Mouse (Mus musculus) intestine, embryonic 14.5 days (tissue): ENCODE results near the gene Tmem101. TPM values are rescaled to one million over a fixed set of nuclear protein-coding genes. Genes with fewer than 3 reads are reported as not detected.

Source experiments
- ATAC-seq: fragments of 200-750 bp; cut with Nextera tagmentation; replicated peaks from 2 replicates; pipeline ENCODE4 v1.8.0; 2017; ENCODE audit warnings: low read depth, moderate number of reproducible peaks, moderate TSS enrichment, moderate library complexity; ENCODE audit not compliant: low FRiP score, low TSS enrichment
- DNase-seq: peaks from one replicate; pipeline ENCODE4 v3.0.0-alpha.2; 2018; ENCODE audit warnings: low spot score
- H3K27ac ChIP-seq: fragments of 300-500 bp; sonication (generic); 2 replicates; pipeline ENCODE4 v1.5.1; 2014; ENCODE audit warnings: low read depth, mild to moderate bottlenecking, control low read depth
- H3K27me3 ChIP-seq: fragments of 300-500 bp; sonication (generic); replicated peaks from 2 replicates; pipeline ENCODE4 v1.6.1; 2014; ENCODE audit warnings: low read length, control low read depth; ENCODE audit not compliant: control insufficient read depth, insufficient read depth
- H3K36me3 ChIP-seq: fragments of 300-500 bp; sonication (generic); 2 replicates; pipeline ENCODE4 v1.6.1; 2014; ENCODE audit warnings: low read length, control low read depth; ENCODE audit not compliant: control insufficient read depth, insufficient read depth
- H3K4me1 ChIP-seq: fragments of 300-500 bp; sonication (generic); replicated peaks from 2 replicates; pipeline ENCODE4 v1.6.1; 2014; ENCODE audit warnings: low read length, control low read depth, mixed read lengths; ENCODE audit not compliant: control insufficient read depth, insufficient read depth
- H3K4me2 ChIP-seq: fragments of 300-500 bp; sonication (generic); 2 replicates; pipeline ENCODE4 v1.6.1; 2014; ENCODE audit warnings: low read length
- H3K4me3 ChIP-seq: fragments of 300-500 bp; sonication (generic); 2 replicates; pipeline ENCODE4 v1.5.1; 2014; ENCODE audit warnings: low read depth, low read length, control low read depth, mixed read lengths
- H3K9ac ChIP-seq: fragments of 300-500 bp; sonication (generic); 2 replicates; pipeline ENCODE4 v1.6.1; 2014; ENCODE audit warnings: mild to moderate bottlenecking, low read length
- H3K9me3 ChIP-seq: fragments of 300-500 bp; sonication (generic); 2 replicates; pipeline ENCODE4 v1.6.1; 2016; ENCODE audit warnings: low read length, control low read depth; ENCODE audit not compliant: control insufficient read depth
- WGBS: fragments of 180-500 bp; shearing (Covaris S2); extraction: QIAGEN DNeasy Blood & Tissue Kit; methylation state at CpG from one replicate; pipeline ENCODE4 v1.1.7; 2014; 5-methylcytosine and 5-hydroxymethylcytosine counted together
- polyA plus RNA-seq: library from polyadenylated mRNA; unstranded; fragments of >200 nt; fragmentation: Nextera tagmentation; extraction: Ambion mirVana; gene quantifications from 2 replicates; pipeline ENCODE4 v1.2.1, GENCODE M21; 2014

Tmem101 gene
- 22.6 and 27.1 TPM in 2 replicates for polyA plus RNA-seq

- Histone ChIP-seq H3K9me3 (no peaks in the 10 kb centered on the region), H3K27ac (peak within 1 kb of the TSS; percentile 58; the same call in 1 of the 2 replicates), H3K4me2 (peak within 1 kb of the TSS; percentile 81), H3K4me3 (peak within 1 kb of the TSS; percentile 58), H3K36me3 (peaks cover 28% of the 10 kb centered on the region), H3K9ac (peak within 1 kb of the TSS; percentile 49), H3K4me1 (0 out of 2 replicates have a peak, but pooled peaks cover 8% of the 10 kb centered on the region), H3K27me3 (no peaks in the 10 kb centered on the region)
- DNase-seq (peak; percentile 93), ATAC-seq (peak; percentile 71)
- WGBS, result under 1% methylated on average over 37 of the region's 37 CpGs
Measured at GRCm38 (mm10) chr11:102156039-102156785, at the start of gene Tmem101. Tmem101 (minus strand) TSS chr11:102156404.

- H3K4me1 ChIP-seq, result no peaks in the 10 kb centered on the region
- 76% methylated on average over 12 of the region's 12 CpGs for WGBS
- ATAC-seq (no peak), DNase-seq (no peak)
- no peak overlapping the region for H3K9ac ChIP-seq
- H3K36me3 ChIP-seq, result peaks cover 95% of the 10 kb centered on the region
- H3K4me2 ChIP-seq, result no peak overlapping the region
- H3K4me3 ChIP-seq, result no peak overlapping the region
- no peak overlapping the region for H3K27ac ChIP-seq
- H3K27me3 ChIP-seq, result no peaks in the 10 kb centered on the region
- no peaks in the 10 kb centered on the region for H3K9me3 ChIP-seq
Measured at GRCm38 (mm10) chr11:102201408-102201821, 45.2 kb upstream of the Tmem101 start.

GRCm38 (mm10) chr11:102199856-102200255 is 43.7 kb upstream of the Tmem101 start:
- Histone ChIP-seq H3K36me3 (peaks cover 95% of the 10 kb centered on the region), H3K4me1 (no peaks in the 10 kb centered on the region), H3K9ac (no peak overlapping the region), H3K4me3 (no peak overlapping the region), H3K4me2 (no peak overlapping the region), H3K27me3 (no peaks in the 10 kb centered on the region), H3K9me3 (no peaks in the 10 kb centered on the region), H3K27ac (no peak overlapping the region)
- DNase-seq (no peak), ATAC-seq (no peak)
- WGBS, result 29% methylated on average over 9 of the region's 9 CpGs

- Histone ChIP-seq H3K4me3 (no peak overlapping the region), H3K27ac (no peak overlapping the region), H3K4me2 (no peak overlapping the region), H3K9ac (no peak overlapping the region), H3K4me1 (no peaks in the 10 kb centered on the region), H3K9me3 (no peaks in the 10 kb centered on the region), H3K36me3 (peaks cover 94% of the 10 kb centered on the region), H3K27me3 (no peaks in the 10 kb centered on the region)
- no peak for ATAC-seq
- WGBS, result 61% methylated on average over 6 of the region's 6 CpGs
- no peak for DNase-seq
Measured at GRCm38 (mm10) chr11:102198245-102198644, 42.0 kb upstream of the Tmem101 start.

DNA sequence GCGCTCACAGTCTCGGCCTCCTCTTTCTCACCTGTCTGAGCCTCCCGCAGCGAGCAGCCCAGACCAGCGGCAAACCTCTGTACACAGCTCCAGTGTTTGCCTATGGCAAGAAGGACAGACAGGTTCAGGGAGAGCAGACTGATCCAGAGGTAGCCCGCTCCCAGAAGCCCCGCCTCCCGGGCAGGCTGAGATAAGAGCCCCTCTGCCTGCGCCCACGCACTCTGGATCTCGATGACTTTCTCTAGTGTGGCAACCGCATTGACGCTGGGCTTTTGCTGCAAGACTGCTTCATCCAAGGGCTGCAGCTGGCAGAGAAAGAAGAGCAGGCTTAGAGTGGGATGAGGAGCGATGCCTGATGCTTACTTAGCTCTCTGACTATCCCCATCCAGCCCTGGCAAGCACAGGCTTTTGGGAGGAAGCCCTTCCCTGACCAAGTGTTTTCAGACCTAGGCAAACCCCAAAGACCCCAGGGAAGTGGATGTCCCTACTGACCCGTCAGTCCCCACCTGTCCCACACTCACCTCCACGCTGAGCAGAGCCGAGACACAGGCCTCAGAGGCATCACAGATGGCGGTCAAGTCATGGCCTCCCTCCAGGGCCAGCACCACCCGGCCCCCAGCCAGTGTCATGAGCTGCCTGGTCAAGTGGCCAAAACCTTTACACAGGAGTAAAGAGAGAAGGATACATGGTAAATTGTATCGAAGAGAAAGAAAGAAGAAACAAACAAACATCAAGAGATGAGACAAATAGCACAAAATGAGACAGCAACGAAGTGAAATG is 40.0 kb upstream of the Tmem101 start:
- H3K36me3 ChIP-seq, result peaks cover 87% of the 10 kb centered on the region
- H3K9ac ChIP-seq, result no peak overlapping the region
- H3K4me3 ChIP-seq, result no peak overlapping the region
- 75% methylated on average over 21 of the region's 21 CpGs for WGBS
- H3K9me3 ChIP-seq, result no peaks in the 10 kb centered on the region
- H3K4me2 ChIP-seq, result no peak overlapping the region
- DNase-seq, result no peak
- no peaks in the 10 kb centered on the region for H3K27me3 ChIP-seq
- no peak for ATAC-seq
- peaks cover 2% of the 10 kb centered on the region; the same call in 1 of the 2 replicates for H3K4me1 ChIP-seq
- no peak overlapping the region for H3K27ac ChIP-seq

- H3K27ac ChIP-seq, result no peak overlapping the region
- ATAC-seq (no peak), DNase-seq (no peak)
- peaks cover 64% of the 10 kb centered on the region for H3K36me3 ChIP-seq
- H3K9ac ChIP-seq, result no peak overlapping the region
- peaks cover 17% of the 10 kb centered on the region for H3K4me1 ChIP-seq
- no peak overlapping the region for H3K4me3 ChIP-seq
- H3K9me3 ChIP-seq, result no peaks in the 10 kb centered on the region
- no peak overlapping the region for H3K4me2 ChIP-seq
- 82% methylated on average over 9 of the region's 9 CpGs for WGBS
- H3K27me3 ChIP-seq, result no peaks in the 10 kb centered on the region
Measured at GRCm38 (mm10) chr11:102193657-102194440, 37.6 kb upstream of the Tmem101 start.

DNA sequence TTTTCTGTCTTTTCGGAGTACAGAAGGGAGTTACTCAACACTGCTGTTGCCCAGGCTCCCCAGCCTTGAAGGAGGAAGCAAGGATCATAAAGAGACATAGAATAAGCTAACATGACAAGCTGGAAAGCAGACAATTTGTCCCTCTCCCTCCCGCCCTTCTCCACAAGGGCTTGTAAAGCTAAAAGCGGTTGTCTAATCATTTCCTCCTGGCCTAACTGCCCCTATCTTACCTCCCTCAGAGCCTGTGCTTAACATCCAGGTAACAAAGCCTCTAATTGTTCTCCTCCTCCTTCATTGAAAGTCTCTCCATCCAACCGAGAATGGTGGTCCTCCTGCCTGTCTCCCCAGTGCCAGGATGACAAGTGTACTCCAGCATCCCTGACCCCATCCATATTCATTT is 34.6 kb upstream of the Tmem101 start:
- H3K9ac ChIP-seq, result peak overlapping the region; percentile 7; the same call in 1 of the 2 replicates
- H3K27ac ChIP-seq, result no peak overlapping the region

More for the DNA sequence above, 34.6 kb upstream of the Tmem101 start:
- H3K9me3 ChIP-seq, result no peaks in the 10 kb centered on the region
- H3K27me3 ChIP-seq, result no peaks in the 10 kb centered on the region
- DNase-seq, result no peak
- peaks cover 34% of the 10 kb centered on the region for H3K36me3 ChIP-seq
- peak overlapping the region; percentile 93 for H3K4me2 ChIP-seq
- H3K4me1 ChIP-seq, result peaks cover 17% of the 10 kb centered on the region
- 42% methylated on average over 4 of the region's 4 CpGs for WGBS
- ATAC-seq, result no peak
- H3K4me3 ChIP-seq, result 0 out of 2 replicates have a peak overlapping the region, but pooled peaks have one; percentile 59
